Mouse (Mus musculus) thymus, adult 2 months (tissue): Measurements from ENCODE around the gene Hpca. TPM values are rescaled to one million over a fixed set of nuclear protein-coding genes. Genes with fewer than 3 reads are reported as not detected.

Source experiments
- DNase-seq: peaks from one replicate; pipeline ENCODE4 v3.0.0; 2021
- H3K27ac ChIP-seq: fragments of 200-500 bp; 2 replicates; pipeline ENCODE4 v1.5.1; 2012; ENCODE audit warnings: low read length, control low read depth; ENCODE audit not compliant: control insufficient read depth, insufficient read depth
- H3K27me3 ChIP-seq: fragments of 200-500 bp; 2 replicates; pipeline ENCODE4 v1.6.1; 2012; ENCODE audit warnings: mild to moderate bottlenecking, low read length, moderate library complexity, mixed read lengths; ENCODE audit not compliant: control insufficient read depth, insufficient read depth
- H3K36me3 ChIP-seq: fragments of 200-500 bp; 2 replicates; pipeline ENCODE4 v1.6.1; 2012; ENCODE audit warnings: mild to moderate bottlenecking, low read length, moderate library complexity; ENCODE audit not compliant: control insufficient read depth, insufficient read depth
- H3K4me1 ChIP-seq: fragments of 200-500 bp; replicated peaks from 2 replicates; pipeline ENCODE4 v1.6.1; 2012; ENCODE audit warnings: low read length; ENCODE audit not compliant: control insufficient read depth, insufficient read depth
- H3K4me3 ChIP-seq: fragments of 200-500 bp; 2 replicates; pipeline ENCODE4 v1.5.1; 2012; ENCODE audit warnings: mild to moderate bottlenecking, low read length, control low read depth, moderate library complexity; ENCODE audit not compliant: control insufficient read depth, insufficient read depth
- CTCF ChIP-seq: fragments of 200-500 bp; IDR thresholded peaks from 2 replicates; pipeline ENCODE4 v1.5.1; 2012; ENCODE audit warnings: mild to moderate bottlenecking, control low read depth, low read length, moderate library complexity, borderline replicate concordance; ENCODE audit not compliant: control insufficient read depth, poor library complexity, insufficient read depth; ENCODE audit errors: extremely low read depth
- POLR2A ChIP-seq: fragments of 200-500 bp; IDR thresholded peaks from 2 replicates; pipeline ENCODE4 v1.6.1; 2012; ENCODE audit warnings: mild to moderate bottlenecking, low read length, control low read depth, moderate library complexity; ENCODE audit not compliant: control insufficient read depth, poor library complexity, insufficient read depth; ENCODE audit errors: extremely low read depth
- WGBS: fragments of 180-500 bp; shearing (Covaris S2); methylation state at CpG from one replicate; pipeline ENCODE4 v1.1.7; 2018; 5-methylcytosine and 5-hydroxymethylcytosine counted together
- polyA plus RNA-seq: library from polyadenylated mRNA; depleted of rRNA; stranded (reverse); fragments of >200 nt; gene quantifications from 2 replicates; pipeline ENCODE4 v1.2.3, GENCODE M21; 2012

Hpca gene
- polyA plus RNA-seq, 1 experiment, result 1.0 TPM

- WGBS, result 71% methylated on average over 9 of the region's 9 CpGs
- TF ChIP-seq CTCF (no peak), POLR2A (no peak)
- no peak overlapping the region for H3K27ac ChIP-seq
- H3K27me3 ChIP-seq, result no peaks in the 10 kb centered on the region; the same call in 1 of the 2 replicates
- no peaks in the 10 kb centered on the region for H3K36me3 ChIP-seq
- DNase-seq, result no peak
- H3K4me3 ChIP-seq, result no peak overlapping the region
- peaks cover 19% of the 10 kb centered on the region for H3K4me1 ChIP-seq
Measured at GRCm38 (mm10) chr4:129129387-129129786, 7.6 kb upstream of the Hpca start.

- Histone ChIP-seq H3K27ac (no peak overlapping the region), H3K36me3 (no peaks in the 10 kb centered on the region), H3K27me3 (no peaks in the 10 kb centered on the region; the same call in 1 of the 2 replicates), H3K4me3 (no peak overlapping the region), H3K4me1 (peaks cover 19% of the 10 kb centered on the region)
- 71% methylated on average over 13 of the region's 13 CpGs for WGBS
- TF ChIP-seq CTCF (no peak), POLR2A (no peak)
- no peak for DNase-seq
Measured at GRCm38 (mm10) chr4:129128582-129129338, 6.9 kb upstream of the Hpca start.

- H3K4me1 ChIP-seq, result peaks cover 14% of the 10 kb centered on the region
- H3K36me3 ChIP-seq, result no peaks in the 10 kb centered on the region
- TF ChIP-seq CTCF (no peak), POLR2A (no peak)
- no peak for DNase-seq
- H3K4me3 ChIP-seq, result no peak overlapping the region
- no peaks in the 10 kb centered on the region; the same call in 1 of the 2 replicates for H3K27me3 ChIP-seq
- 26% methylated on average over 19 of the region's 19 CpGs for WGBS
- no peak overlapping the region for H3K27ac ChIP-seq
Measured at GRCm38 (mm10) chr4:129125736-129126451, 4.1 kb upstream of the Hpca start.

- Histone ChIP-seq H3K36me3 (no peaks in the 10 kb centered on the region), H3K4me3 (no peak overlapping the region), H3K27ac (no peak overlapping the region), H3K27me3 (no peaks in the 10 kb centered on the region; the same call in 1 of the 2 replicates), H3K4me1 (peaks cover 5% of the 10 kb centered on the region; the same call in 1 of the 2 replicates)
- WGBS, result 20% methylated on average over 13 of the region's 13 CpGs
- TF ChIP-seq POLR2A (no peak), CTCF (no peak)
- DNase-seq, result no peak
Measured at GRCm38 (mm10) chr4:129124652-129125146, 2.9 kb upstream of the Hpca start.

- no peaks in the 10 kb centered on the region for H3K36me3 ChIP-seq
- no peak overlapping the region for H3K27ac ChIP-seq
- no peak for DNase-seq
- no peak overlapping the region for H3K4me3 ChIP-seq
- no peaks in the 10 kb centered on the region; the same call in 1 of the 2 replicates for H3K27me3 ChIP-seq
- 40% methylated on average over 8 of the region's 8 CpGs for WGBS
- TF ChIP-seq CTCF (no peak), POLR2A (no peak)
- H3K4me1 ChIP-seq, result peaks cover 5% of the 10 kb centered on the region; the same call in 1 of the 2 replicates
Measured at GRCm38 (mm10) chr4:129122719-129123118, 883 bp upstream of the Hpca start.

- H3K36me3 ChIP-seq, result no peaks in the 10 kb centered on the region
- TF ChIP-seq CTCF (no peak), POLR2A (no peak)
- H3K27ac ChIP-seq, result no peak overlapping the region
- no peak overlapping the region for H3K4me3 ChIP-seq
- DNase-seq, result no peak
- WGBS, result 43% methylated on average over 9 of the region's 9 CpGs
- H3K27me3 ChIP-seq, result no peaks in the 10 kb centered on the region; the same call in 1 of the 2 replicates
- H3K4me1 ChIP-seq, result peaks cover 5% of the 10 kb centered on the region; the same call in 1 of the 2 replicates
Measured at GRCm38 (mm10) chr4:129122107-129122506, 271 bp upstream of the Hpca start.
